Mouse (Mus musculus): Measurements from ENCODE around the gene Armcx4. TPM values are rescaled to one million over a fixed set of nuclear protein-coding genes. Genes with fewer than 3 reads are reported as not detected.

Gene Armcx4
- total RNA-seq, 4 experiments from 2014 or later = 2.1 to 7.4 (median 5.0) TPM

Other genes with a start within 250 kb of the Armcx4 start
- gene Taf7l, start 210.0 kb upstream of the Armcx4 start, total RNA-seq (2022) = not detected
- gene Timm8a1, start 144.7 kb upstream of the Armcx4 start, total RNA-seq (2022) = 10 to 100 TPM; 17.8 to 27.5 (median 22.6) TPM
- gene Btk, start 102.9 kb upstream of the Armcx4 start, total RNA-seq (2022) = 1 to 10 TPM in 1 of 4 experiments, under 1 TPM in 3; 0.44 to 1.3 (median 0.75) TPM
- 100 to 1,000 TPM in 2 of 4 experiments, 10 to 100 TPM in 2; 71.8 to 139 (median 101) TPM for gene Rpl36a, start 100.9 kb upstream of the Armcx4 start, total RNA-seq (2022)
- gene Gla, start 85.4 kb upstream of the Armcx4 start, total RNA-seq (2022) = 1 to 10 TPM; 1.7 to 2.7 (median 1.7) TPM
- 10 to 100 TPM; 59.2 to 80.7 (median 62.8) TPM for gene Hnrnph2, start 85.3 kb upstream of the Armcx4 start, total RNA-seq (2022)
- 1 to 10 TPM; 2.5 to 4.3 (median 3.4) TPM for gene Armcx1, start 31.4 kb downstream of the Armcx4 start, total RNA-seq (2022)
- 1 to 10 TPM in 1 of 4 experiments, under 1 TPM in 3; 0.50 to 1.1 (median 0.56) TPM for gene Armcx6, start 64.9 kb downstream of the Armcx4 start, total RNA-seq (2022)
- 10 to 100 TPM; 11.3 to 14.2 (median 12.5) TPM for gene Armcx3, start 70.1 kb downstream of the Armcx4 start, total RNA-seq (2022)
- gene Armcx2, start 122.7 kb downstream of the Armcx4 start, total RNA-seq (2022) = 1 to 10 TPM; 3.4 to 5.6 (median 5.1) TPM

All from heart, adult 8-10 months (tissue).